Mouse (Mus musculus) megakaryocyte, embryonic 14.5 days (primary cell): Measurements from ENCODE around the gene Arhgap19. TPM values are rescaled to one million over a fixed set of nuclear protein-coding genes. Genes with fewer than 3 reads are reported as not detected.

Source experiments
- H3K27me3 ChIP-seq: replicated peaks from 2 replicates; pipeline ENCODE3; 2012; ENCODE audit warnings: inconsistent platforms
- H3K36me3 ChIP-seq: replicated peaks from 2 replicates; pipeline ENCODE3; 2012; ENCODE audit warnings: low read length, inconsistent platforms, mixed read lengths
- H3K4me1 ChIP-seq: 2 replicates; pipeline ENCODE4 v1.6.1; 2012; ENCODE audit warnings: inconsistent platforms
- H3K4me3 ChIP-seq: replicated peaks from 2 replicates; pipeline ENCODE3; 2012; ENCODE audit warnings: moderate library complexity, mild to moderate bottlenecking, inconsistent platforms
- H3K9me3 ChIP-seq: 2 replicates; pipeline ENCODE4 v1.6.1; 2012; ENCODE audit warnings: inconsistent platforms
- FLI1 ChIP-seq: IDR thresholded peaks from 2 replicates; pipeline ENCODE4 v1.6.1; 2012; ENCODE audit warnings: low read length, inconsistent platforms, mixed read lengths
- GATA1 ChIP-seq: IDR thresholded peaks from 3 replicates; pipeline ENCODE4 v1.6.1; 2012; ENCODE audit warnings: mixed read lengths, low read length, inconsistent platforms, borderline replicate concordance
- polyA plus RNA-seq: library from polyadenylated mRNA; stranded (reverse); fragments of >175 nt; gene quantifications from 2 replicates; pipeline ENCODE4 v1.2.3, GENCODE M21; 2012; ENCODE audit warnings: low replicate concordance; ENCODE audit not compliant: insufficient read depth

Gene Arhgap19
- polyA plus RNA-seq, 1 experiment = 1.8 TPM

- Histone ChIP-seq H3K4me1 (peaks cover 56% of the 10 kb centered on the region), H3K4me3 (peak overlapping the region; percentile 26), H3K36me3 (peaks cover 64% of the 10 kb centered on the region), H3K9me3 (no peaks in the 10 kb centered on the region), H3K27me3 (no peaks in the 10 kb centered on the region)
- TF ChIP-seq GATA1 (no peak), FLI1 (no peak)
Measured at GRCm38 (mm10) chr19:41789110-41789961, 12.5 kb downstream of the Arhgap19 start.

DNA sequence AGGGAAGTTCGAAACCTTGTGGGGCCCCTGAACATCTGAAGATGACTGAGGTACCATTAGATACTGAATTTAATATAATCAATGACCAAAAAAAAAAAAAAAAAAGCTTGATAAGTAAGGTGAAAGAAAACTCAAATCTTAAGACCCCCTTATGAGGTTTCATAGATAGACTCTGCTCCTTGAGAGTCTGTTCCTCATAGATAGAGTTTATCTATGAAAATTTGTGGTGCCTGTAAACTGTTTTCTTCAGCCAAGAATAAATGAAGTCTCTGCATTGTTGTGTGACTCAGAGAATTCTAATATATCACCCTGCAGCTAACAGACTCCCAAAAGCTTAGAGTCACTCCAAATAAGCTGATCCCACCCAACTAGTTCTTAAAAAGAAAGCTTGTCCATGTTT is 15.0 kb downstream of the Arhgap19 start:
- Histone ChIP-seq H3K9me3 (no peaks in the 10 kb centered on the region), H3K36me3 (peaks cover 79% of the 10 kb centered on the region), H3K4me3 (no peak overlapping the region), H3K27me3 (no peaks in the 10 kb centered on the region), H3K4me1 (peaks cover 31% of the 10 kb centered on the region)
- TF ChIP-seq GATA1 (no peak), FLI1 (no peak)

DNA sequence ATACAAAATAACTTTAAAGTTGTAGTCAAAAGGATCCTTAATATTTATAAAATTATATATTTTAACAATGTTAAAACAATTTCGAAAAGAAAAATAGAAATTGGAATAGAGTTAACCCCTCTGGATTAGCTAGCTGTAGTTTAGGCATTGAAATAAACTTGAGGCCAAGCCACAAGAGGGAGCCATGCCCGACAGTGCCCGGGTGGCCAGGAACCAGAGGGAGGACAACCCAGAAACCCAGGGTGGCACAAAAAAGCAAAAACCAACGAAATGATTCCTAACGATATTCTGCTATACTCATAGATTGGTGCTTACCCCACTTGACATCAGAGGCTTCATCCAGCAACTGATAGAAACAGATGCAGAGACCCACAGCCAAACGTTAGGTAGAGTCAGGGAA is 24.3 kb downstream of the Arhgap19 start:
- Histone ChIP-seq H3K9me3 (no peaks in the 10 kb centered on the region), H3K27me3 (no peaks in the 10 kb centered on the region), H3K36me3 (peaks cover 95% of the 10 kb centered on the region), H3K4me1 (0 out of 2 replicates have a peak, but pooled peaks cover 3% of the 10 kb centered on the region), H3K4me3 (no peak overlapping the region)
- TF ChIP-seq GATA1 = no peak
- no peak for TF ChIP-seq FLI1

GRCm38 (mm10) chr19:41768711-41769110 is 33.1 kb downstream of the Arhgap19 start:
- peaks cover 90% of the 10 kb centered on the region for H3K36me3 ChIP-seq
- H3K9me3 ChIP-seq = no peaks in the 10 kb centered on the region
- H3K27me3 ChIP-seq = no peaks in the 10 kb centered on the region
- no peak for TF ChIP-seq FLI1
- TF ChIP-seq GATA1 = no peak
- H3K4me1 ChIP-seq = peaks cover 24% of the 10 kb centered on the region
- H3K4me3 ChIP-seq = no peak overlapping the region

DNA sequence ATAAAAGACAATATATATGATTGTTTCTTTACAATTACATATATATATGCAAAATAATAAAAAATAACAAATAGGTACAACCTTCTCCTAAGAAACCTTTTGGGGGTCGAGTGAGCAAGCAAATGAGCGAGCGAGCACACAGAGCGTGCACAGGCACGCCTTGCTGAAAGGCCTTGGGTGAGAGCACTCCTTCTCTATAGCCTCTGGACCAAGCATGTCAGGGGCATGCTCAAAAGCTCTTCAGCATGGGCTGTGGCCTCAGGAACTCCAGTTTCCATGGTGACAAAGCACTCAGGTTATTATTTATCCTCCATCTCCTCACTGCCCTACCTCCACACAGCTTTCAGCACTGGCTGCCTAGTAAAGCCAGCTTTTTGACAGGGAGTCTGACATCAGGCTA is 35.2 kb downstream of the Arhgap19 start:
- Histone ChIP-seq H3K9me3 (no peaks in the 10 kb centered on the region), H3K27me3 (no peaks in the 10 kb centered on the region), H3K4me3 (no peak overlapping the region), H3K4me1 (peaks cover 27% of the 10 kb centered on the region), H3K36me3 (peaks cover 80% of the 10 kb centered on the region)
- TF ChIP-seq FLI1 = no peak
- TF ChIP-seq GATA1 = no peak

- no peak for TF ChIP-seq FLI1
- no peak for TF ChIP-seq GATA1
- peaks cover 29% of the 10 kb centered on the region for H3K4me1 ChIP-seq
- peaks cover 58% of the 10 kb centered on the region for H3K36me3 ChIP-seq
- no peak overlapping the region for H3K4me3 ChIP-seq
- no peaks in the 10 kb centered on the region for H3K9me3 ChIP-seq
- no peaks in the 10 kb centered on the region for H3K27me3 ChIP-seq
Measured at GRCm38 (mm10) chr19:41763870-41764660, 37.8 kb downstream of the Arhgap19 start.

- Histone ChIP-seq H3K4me1 (peaks cover 16% of the 10 kb centered on the region), H3K9me3 (no peaks in the 10 kb centered on the region), H3K36me3 (peaks cover 35% of the 10 kb centered on the region), H3K4me3 (no peak overlapping the region), H3K27me3 (no peaks in the 10 kb centered on the region)
- TF ChIP-seq GATA1 = no peak
Measured at GRCm38 (mm10) chr19:41761529-41761928, 40.3 kb downstream of the Arhgap19 start.

- Histone ChIP-seq H3K36me3 (peaks cover 22% of the 10 kb centered on the region), H3K4me1 (peaks cover 16% of the 10 kb centered on the region), H3K27me3 (peaks cover 16% of the 10 kb centered on the region), H3K9me3 (no peaks in the 10 kb centered on the region), H3K4me3 (no peak overlapping the region)
- TF ChIP-seq FLI1 (no peak), GATA1 (no peak)
Measured at GRCm38 (mm10) chr19:41759765-41760164, 42.1 kb downstream of the Arhgap19 start.

DNA sequence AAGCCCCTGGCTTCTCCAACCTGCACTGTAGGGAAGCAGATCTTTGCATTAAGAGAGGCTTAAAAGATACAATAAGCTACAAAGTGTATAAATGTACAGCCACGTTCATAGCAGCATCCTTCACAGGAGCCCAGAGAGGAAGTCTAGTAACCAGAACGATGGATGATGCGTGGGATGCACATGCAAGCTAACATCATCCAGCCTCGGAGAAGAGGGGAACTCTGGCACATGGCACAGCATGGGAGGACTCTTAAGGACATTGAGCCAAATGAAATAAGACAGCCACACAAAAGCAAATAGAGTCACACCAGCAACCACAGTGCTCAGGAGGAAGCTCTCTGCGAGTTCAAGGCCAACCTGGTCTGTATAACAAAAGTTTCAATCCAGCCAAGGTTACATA is 42.6 kb downstream of the Arhgap19 start:
- Histone ChIP-seq H3K27me3 (peaks cover 19% of the 10 kb centered on the region), H3K36me3 (peaks cover 17% of the 10 kb centered on the region), H3K4me1 (peaks cover 14% of the 10 kb centered on the region), H3K4me3 (no peak overlapping the region), H3K9me3 (no peaks in the 10 kb centered on the region)
- TF ChIP-seq FLI1 = no peak
- TF ChIP-seq GATA1 = no peak

DNA sequence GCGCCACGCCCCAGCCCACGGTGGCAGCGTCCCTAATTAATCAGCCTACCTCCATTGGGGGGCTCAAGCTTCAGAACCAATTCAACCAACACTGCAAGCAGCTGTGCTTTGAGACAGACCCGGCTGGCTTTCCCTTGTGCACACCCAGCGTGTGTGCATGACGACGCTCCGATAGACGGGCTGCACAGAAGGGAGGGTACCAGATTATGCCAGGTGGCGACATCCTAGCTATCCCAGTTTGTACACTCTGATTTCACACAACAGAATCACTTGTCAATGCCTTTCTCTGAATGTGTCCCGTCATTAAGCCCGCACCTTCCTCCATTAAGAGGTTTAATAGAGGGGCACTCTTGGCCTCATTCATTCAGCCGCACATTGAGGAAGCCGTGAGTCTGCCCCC is 47.1 kb downstream of the Arhgap19 start:
- peaks cover 2% of the 10 kb centered on the region for H3K36me3 ChIP-seq
- no peak overlapping the region for H3K4me3 ChIP-seq
- TF ChIP-seq FLI1 (no peak), GATA1 (no peak)
- no peaks in the 10 kb centered on the region for H3K9me3 ChIP-seq
- no peaks in the 10 kb centered on the region for H3K4me1 ChIP-seq
- peaks cover 55% of the 10 kb centered on the region for H3K27me3 ChIP-seq
